Mouse (Mus musculus) Patski (cell line): ENCODE results near the gene Actl7b. TPM values are rescaled to one million over a fixed set of nuclear protein-coding genes. Genes with fewer than 3 reads are reported as not detected.

Experiments used
- ATAC-seq: fragments of 100-300 bp; one replicate; pipeline ENCODE4 v1.8.0; 2021
- CTCF ChIA-PET: fragments of 350-600 bp; sonication (Branson Sonifier 250); formaldehyde crosslinking; loops from one replicate; lab custom pipeline; 2022; ENCODE audit warnings: inconsistent platforms; lab: Charles Lee
- POLR2A ChIA-PET: fragments of 350-600 bp; sonication (Branson Sonifier 250); formaldehyde crosslinking; loops from one replicate; lab custom pipeline; 2022; ENCODE audit warnings: antibody characterized with exemption, inconsistent platforms; lab: Charles Lee
- DNase-seq: peaks from one replicate; pipeline ENCODE4 v3.0.0-alpha.2; 2011; ENCODE audit warnings: low read depth, low spot score
- H3K27me3 ChIP-seq: fragments of 371-371 bp; one replicate; pipeline ENCODE4 v1.5.1; 2021
- CTCF ChIP-seq: fragments of 100-300 bp; IDR thresholded peaks from one replicate; pipeline ENCODE4 v1.5.1; 2021
- in situ Hi-C: fragments of 300-500 bp; cut with MboI; formaldehyde crosslinking; loops from 3 replicates; pipeline ENCODE4 v1.11.1; 2018; ENCODE audit warnings: low pct_unique_long_range_greater_than_20kb, mixed read lengths
- polyA plus RNA-seq: library from polyadenylated mRNA; unstranded; gene quantifications from one replicate; pipeline ENCODE4 v1.2.3, GENCODE M21; 2021

Actl7b gene
- polyA plus RNA-seq, 1 experiment from 2014 or later, result not detected

DNA sequence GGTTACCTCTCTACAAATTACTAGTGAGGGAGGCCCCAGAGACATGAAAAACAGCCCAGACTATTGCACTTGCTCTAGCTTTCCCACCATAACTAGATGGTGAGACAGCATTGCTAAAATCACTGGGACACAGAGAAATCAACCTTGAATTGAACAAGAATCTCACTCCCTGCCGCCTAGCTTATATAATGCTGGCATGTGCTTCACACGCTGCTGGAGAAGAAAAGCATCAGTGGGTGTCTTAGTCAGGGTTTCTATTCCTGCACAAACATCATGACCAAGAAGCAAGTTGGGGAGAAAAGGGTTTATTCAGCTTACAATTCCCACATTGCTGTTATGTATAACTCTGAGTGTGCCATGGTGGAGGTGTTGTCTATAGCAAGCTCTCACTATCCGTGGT is 28.1 kb downstream of the Actl7b start:
- CTCF ChIA-PET, result no interaction called here
- no peak for ATAC-seq
- POLR2A ChIA-PET, result no interaction called here
- TF ChIP-seq CTCF, result no peak
- in situ Hi-C loops, result no loop called here
- DNase-seq, result no peak
- no peaks in the 10 kb centered on the region for H3K27me3 ChIP-seq

DNA sequence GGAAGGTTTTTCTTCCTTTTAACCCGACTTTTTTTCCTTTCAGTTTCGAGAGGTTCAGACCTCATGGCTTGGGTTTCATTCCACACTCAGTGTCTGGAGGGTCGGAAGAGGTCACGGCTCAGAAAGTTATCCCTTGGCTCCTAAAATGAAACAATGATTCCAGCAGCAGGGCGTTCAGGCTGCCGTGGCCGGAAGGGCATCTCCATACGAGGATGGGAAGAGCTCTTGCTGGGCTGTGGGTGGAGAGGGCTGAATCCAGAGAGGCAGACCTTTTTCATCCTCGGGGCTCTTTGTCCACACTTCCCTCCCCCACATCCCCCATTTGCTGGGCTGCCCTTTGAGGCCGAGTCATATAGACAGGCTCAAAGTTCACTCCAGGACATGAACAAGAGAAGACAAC is 39.0 kb downstream of the Actl7b start:
- ChIA-PET POLR2A (no interaction called here), CTCF (no interaction called here)
- in situ Hi-C loops, result no loop called here
- no peak for DNase-seq
- H3K27me3 ChIP-seq, result no peaks in the 10 kb centered on the region
- no peak for ATAC-seq
- no peak for TF ChIP-seq CTCF

GRCm38 (mm10) chr4:56698671-56699070 is 42.6 kb downstream of the Actl7b start:
- no peak for TF ChIP-seq CTCF
- in situ Hi-C loops, result loop anchor here (25.0 kb wide), 2 partner anchors 336 to 1236 kb away; no protein-coding TSS in a partner anchor

DNA sequence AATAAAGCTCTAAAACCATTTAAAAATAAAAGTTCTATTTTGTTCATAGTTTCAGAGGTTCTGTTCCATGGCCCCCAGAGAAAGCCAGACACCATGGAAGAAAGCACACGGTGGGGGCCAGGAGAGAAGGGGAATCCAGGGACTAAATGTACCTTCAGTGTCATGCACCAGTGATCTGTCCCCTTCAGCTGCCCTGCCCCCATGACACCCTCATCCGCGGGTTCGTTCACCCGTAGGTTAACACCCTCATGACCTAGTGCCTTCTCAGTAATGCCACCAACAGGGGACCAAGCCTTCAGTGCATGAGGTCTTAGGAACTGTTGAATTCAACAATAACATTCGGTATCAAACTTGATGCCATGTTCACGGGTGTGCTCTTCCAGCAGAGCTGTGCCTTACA is 44.8 kb downstream of the Actl7b start:
- in situ Hi-C loops, result loop anchor here (25.0 kb wide), 2 partner anchors 334 to 1234 kb away; no protein-coding TSS in a partner anchor
- ATAC-seq (no peak), DNase-seq (no peak)
- ChIA-PET POLR2A (no interaction called here), CTCF (interaction anchor here (1.3 kb wide), 1 partner anchor 11 kb away, joined by 5 read pairs; no protein-coding TSS in a partner anchor)
- H3K27me3 ChIP-seq, result no peaks in the 10 kb centered on the region
- TF ChIP-seq CTCF, result no peak

More at GRCm38 (mm10) chr4:56698671-56699070, 42.6 kb downstream of the Actl7b start:
- ATAC-seq (no peak), DNase-seq (no peak)
- CTCF ChIA-PET, result interaction anchor here (1.2 to 1.6 kb wide), 2 partner anchors 9 to 15 kb away, joined by 3 read pairs; no protein-coding TSS in a partner anchor
- H3K27me3 ChIP-seq, result no peaks in the 10 kb centered on the region
- POLR2A ChIA-PET, result no interaction called here

Other genes starting within 250 kb of the Actl7b start
- 0.05 TPM for gene Gm26657, start 1.4 kb downstream of the Actl7b start, polyA plus RNA-seq
- not detected for gene Actl7a, start 2.0 kb upstream of the Actl7b start, polyA plus RNA-seq
- gene Elp1, start 60.9 kb upstream of the Actl7b start, polyA plus RNA-seq, result 21.0 TPM
- gene Fam206a, start 60.9 kb upstream of the Actl7b start, polyA plus RNA-seq, result 15.1 TPM
- gene Ctnnal1, start 123.7 kb upstream of the Actl7b start, polyA plus RNA-seq, result 33.7 TPM
- 19.1 TPM for gene Tmem245, start 206.0 kb upstream of the Actl7b start, polyA plus RNA-seq
- gene Frrs1l, start 248.9 kb upstream of the Actl7b start, polyA plus RNA-seq, result not detected